29 mouse cellular contexts compared by ENCODE assay signal in the genomic region with DNA sequence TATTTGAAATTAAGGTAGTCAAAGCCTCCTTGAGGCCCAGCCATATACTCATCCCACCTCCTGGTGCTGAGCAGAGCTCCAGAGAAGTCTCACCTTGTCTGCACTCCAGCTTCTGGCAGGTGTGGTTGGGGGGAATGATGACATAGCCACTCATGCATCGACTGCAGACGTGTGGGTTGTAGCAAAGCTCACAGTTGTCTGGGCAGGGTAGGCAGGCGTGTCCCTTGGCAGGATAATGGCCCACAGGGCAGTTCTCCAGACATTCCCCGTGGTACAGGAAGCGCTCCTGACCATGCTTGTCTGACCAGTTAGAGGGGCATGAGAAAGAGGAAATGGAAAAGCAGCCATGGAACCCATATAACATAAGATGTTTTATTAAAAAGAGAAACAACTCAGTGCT.
A peak's percentile ranks its signal among the peaks of the same experiment; 100 is the strongest.
DNase-seq lines count a peak whose midpoint lies in the region; ATAC-seq lines count a peak whose summit lies in the region.
"Had no signal": no experiment of that assay in that cellular context is flagged by ENCODE, and none has a peak within 500 bp of the region (broad histone marks: within the 10 kb centered on the region; RNA-seq: fewer than 3 reads in every experiment).

No protein-coding gene starts in this region.

- H3K4me3 ChIP-seq in kidney, embryonic 16.5 days (ENCODE audit: low read length) = no peak overlapping the region
- H3K4me3 ChIP-seq: embryonic facial prominence, embryonic 12.5 days; embryonic facial prominence, embryonic 15.5 days; gastrocnemius, adult 2 months; heart, embryonic 10.5 days; heart, embryonic 13.5 days had no signal

- WGBS in kidney, embryonic 16.5 days = 68% methylated on average over 5 of the region's 5 CpGs

- H3K27me3 ChIP-seq in kidney, embryonic 16.5 days (ENCODE audit: insufficient read depth, low read length) = no peaks in the 10 kb centered on the region
- H3K27me3 ChIP-seq: CH12.LX; embryonic facial prominence, embryonic 12.5 days; embryonic facial prominence, embryonic 15.5 days; heart, embryonic 13.5 days had no signal

- no peak overlapping the region for H3K4me2 ChIP-seq in kidney, embryonic 16.5 days (replicated peaks; ENCODE audit: low read depth, low read length)
- H3K4me2 ChIP-seq: embryonic facial prominence, embryonic 12.5 days; embryonic facial prominence, embryonic 15.5 days; heart, embryonic 13.5 days; hindbrain, embryonic 14.5 days had no signal

- H3K4me1 ChIP-seq in kidney, embryonic 16.5 days (ENCODE audit: insufficient read depth, low read length) = no peaks in the 10 kb centered on the region
- H3K4me1 ChIP-seq: embryonic facial prominence, embryonic 12.5 days; embryonic facial prominence, embryonic 15.5 days; heart, embryonic 10.5 days; heart, embryonic 13.5 days had no signal

- H3K36me3 ChIP-seq in kidney, embryonic 16.5 days (ENCODE audit: insufficient read depth, low read length) = no peaks in the 10 kb centered on the region
- H3K36me3 ChIP-seq: embryonic facial prominence, embryonic 12.5 days; embryonic facial prominence, embryonic 15.5 days; G1E; heart, embryonic 10.5 days; heart, embryonic 13.5 days had no signal

- DNase-seq in cerebellum, postnatal 14 days = peak; percentile 3 to 12
- DNase-seq in cerebellum, postnatal 25 days = no peak
- DNase-seq in kidney, postnatal 36 days = no peak
- peak; percentile 8 to 18 for DNase-seq in kidney, postnatal 4 days
- DNase-seq in kidney, adult 8-10 months = no peak
- peak; percentile 16 for DNase-seq in urinary bladder, postnatal 14 days (ENCODE audit: low spot score)
- DNase-seq in urinary bladder, postnatal 25 days (ENCODE audit: low spot score) = no peak
- DNase-seq: adrenal gland, postnatal 10 days; adrenal gland, postnatal 36 days; B cell, adult 2 months; cerebellum, adult 18-20 months; cerebellum, adult 9-10 months; forebrain, postnatal 0 days; gastrocnemius, adult 2 months; gastrocnemius, postnatal 14 days; heart, adult 18-20 months; heart, postnatal 14 days; heart, postnatal 4 days had no signal

- H3K9ac ChIP-seq in kidney, embryonic 16.5 days (replicated peaks; ENCODE audit: low read length) = no peak overlapping the region
- H3K9ac ChIP-seq: embryonic facial prominence, embryonic 12.5 days; embryonic facial prominence, embryonic 15.5 days; forebrain, postnatal 0 days; heart, embryonic 13.5 days; hindbrain, embryonic 14.5 days had no signal

- peak; percentile 49; the same call in 1 of the 2 replicates for ATAC-seq in kidney, embryonic 16.5 days (ENCODE audit: low FRiP score, low TSS enrichment)
- ATAC-seq: forebrain, embryonic 14.5 days; forebrain, postnatal 0 days; hindbrain, postnatal 0 days; Patski had no signal

- H3K27ac ChIP-seq in kidney, embryonic 16.5 days (ENCODE audit: low read length) = no peak overlapping the region
- H3K27ac ChIP-seq: embryonic facial prominence, embryonic 12.5 days; embryonic facial prominence, embryonic 15.5 days; gastrocnemius, adult 2 months; heart, embryonic 10.5 days; heart, embryonic 13.5 days; hindbrain, embryonic 14.5 days; hindbrain, postnatal 0 days had no signal

- H3K9me3 ChIP-seq in kidney, embryonic 16.5 days (ENCODE audit: low read length) = no peaks in the 10 kb centered on the region
- H3K9me3 ChIP-seq: embryonic facial prominence, embryonic 12.5 days; embryonic facial prominence, embryonic 15.5 days; G1E; heart, embryonic 10.5 days; heart, embryonic 13.5 days had no signal

Comparison
In these comparisons a context has a peak if more than half of its experiments do, and no peak if none do; other contexts are left out.
1. DNase-seq: peak in cerebellum, postnatal 14 days (2 of 2), kidney, postnatal 4 days (2 of 2) and urinary bladder, postnatal 14 days (single experiment); none in cerebellum, postnatal 25 days (0 of 2), kidney, postnatal 36 days (0 of 2), kidney, adult 8-10 months (0 of 2) and urinary bladder, postnatal 25 days (single experiment).